Mouse (Mus musculus) intestine, embryonic 15.5 days (tissue): ENCODE results near the gene Arhgef28. TPM values are rescaled to one million over a fixed set of nuclear protein-coding genes. Genes with fewer than 3 reads are reported as not detected.

ENCODE experiments used
- ATAC-seq: fragments of 200-750 bp; cut with Nextera tagmentation; 2 replicates; pipeline ENCODE4 v1.8.0; 2017; ENCODE audit warnings: moderate TSS enrichment, moderate library complexity
- H3K27ac ChIP-seq: fragments of 300-500 bp; sonication (generic); 2 replicates; pipeline ENCODE4 v1.5.1; 2015; ENCODE audit warnings: mild to moderate bottlenecking, inconsistent platforms
- H3K27me3 ChIP-seq: fragments of 300-500 bp; sonication (generic); replicated peaks from 2 replicates; pipeline ENCODE4 v1.6.1; 2015; ENCODE audit warnings: inconsistent platforms
- H3K36me3 ChIP-seq: fragments of 300-500 bp; sonication (generic); 2 replicates; pipeline ENCODE4 v1.6.1; 2015; ENCODE audit warnings: inconsistent platforms
- H3K4me1 ChIP-seq: fragments of 300-500 bp; sonication (generic); replicated peaks from 2 replicates; pipeline ENCODE4 v1.6.1; 2015; ENCODE audit warnings: inconsistent platforms
- H3K4me2 ChIP-seq: fragments of 300-500 bp; sonication (generic); replicated peaks from 2 replicates; pipeline ENCODE4 v1.6.1; 2015; ENCODE audit warnings: mild to moderate bottlenecking, inconsistent platforms
- H3K4me3 ChIP-seq: fragments of 300-500 bp; sonication (generic); replicated peaks from 2 replicates; pipeline ENCODE4 v1.5.1; 2015; ENCODE audit warnings: inconsistent platforms
- H3K9ac ChIP-seq: fragments of 300-500 bp; sonication (generic); 2 replicates; pipeline ENCODE4 v1.6.1; 2015; ENCODE audit warnings: inconsistent platforms
- H3K9me3 ChIP-seq: fragments of 300-500 bp; sonication (generic); 2 replicates; pipeline ENCODE4 v1.6.1; 2016; ENCODE audit warnings: inconsistent platforms
- WGBS: fragments of 180-500 bp; shearing (Covaris S2); methylation state at CpG from one replicate; pipeline ENCODE4 v1.1.7; 2015; 5-methylcytosine and 5-hydroxymethylcytosine counted together
- polyA plus RNA-seq: library from polyadenylated mRNA; unstranded; fragments of >200 nt; fragmentation: Nextera tagmentation; extraction: Ambion mirVana; gene quantifications from 2 replicates; pipeline ENCODE4 v1.2.1, GENCODE M21; 2015

The Arhgef28 gene
- polyA plus RNA-seq, 1 experiment from 2014 or later = 15.6 TPM

- H3K9me3 ChIP-seq = no peaks in the 10 kb centered on the region
- H3K4me2 ChIP-seq = no peak overlapping the region
- H3K36me3 ChIP-seq = no peaks in the 10 kb centered on the region
- peaks cover 6% of the 10 kb centered on the region; the same call in 1 of the 2 replicates for H3K4me1 ChIP-seq
- no peak for ATAC-seq
- H3K9ac ChIP-seq = no peak overlapping the region
- H3K27me3 ChIP-seq = no peaks in the 10 kb centered on the region
- H3K27ac ChIP-seq = no peak overlapping the region
- H3K4me3 ChIP-seq = no peak overlapping the region
- 81% methylated on average over 9 of the region's 9 CpGs for WGBS
Measured at GRCm38 (mm10) chr13:98140626-98141025, 65.6 kb downstream of the Arhgef28 start.

- H3K4me1 ChIP-seq = peaks cover 6% of the 10 kb centered on the region; the same call in 1 of the 2 replicates
- no peak overlapping the region for H3K27ac ChIP-seq
- H3K9me3 ChIP-seq = no peaks in the 10 kb centered on the region
- no peaks in the 10 kb centered on the region for H3K27me3 ChIP-seq
- H3K4me3 ChIP-seq = no peak overlapping the region
- H3K9ac ChIP-seq = no peak overlapping the region
- no peak overlapping the region for H3K4me2 ChIP-seq
- WGBS = 65% methylated on average over 4 of the region's 4 CpGs
- no peak for ATAC-seq
- H3K36me3 ChIP-seq = no peaks in the 10 kb centered on the region
Measured at GRCm38 (mm10) chr13:98138786-98139185, 67.5 kb downstream of the Arhgef28 start.

- Histone ChIP-seq H3K36me3 (no peaks in the 10 kb centered on the region), H3K4me1 (peaks cover 6% of the 10 kb centered on the region; the same call in 1 of the 2 replicates), H3K9ac (no peak overlapping the region), H3K9me3 (no peaks in the 10 kb centered on the region), H3K27me3 (no peaks in the 10 kb centered on the region), H3K4me2 (no peak overlapping the region), H3K27ac (no peak overlapping the region), H3K4me3 (no peak overlapping the region)
- ATAC-seq = no peak
- 50% methylated on average over 12 of the region's 12 CpGs for WGBS
Measured at GRCm38 (mm10) chr13:98135890-98136555, 70.2 kb downstream of the Arhgef28 start.

- no peak overlapping the region for H3K27ac ChIP-seq
- H3K9ac ChIP-seq = no peak overlapping the region
- peaks cover 6% of the 10 kb centered on the region; the same call in 1 of the 2 replicates for H3K4me1 ChIP-seq
- H3K27me3 ChIP-seq = no peaks in the 10 kb centered on the region
- ATAC-seq = no peak
- H3K4me2 ChIP-seq = no peak overlapping the region
- H3K9me3 ChIP-seq = no peaks in the 10 kb centered on the region
- H3K36me3 ChIP-seq = no peaks in the 10 kb centered on the region
- 74% methylated on average over 5 of the region's 5 CpGs for WGBS
- H3K4me3 ChIP-seq = no peak overlapping the region
Measured at GRCm38 (mm10) chr13:98132951-98133350, 73.3 kb downstream of the Arhgef28 start.

GRCm38 (mm10) chr13:98132264-98132663 is 74.0 kb downstream of the Arhgef28 start:
- H3K27me3 ChIP-seq = no peaks in the 10 kb centered on the region
- no peak for ATAC-seq
- no peak overlapping the region for H3K4me3 ChIP-seq
- H3K4me1 ChIP-seq = peaks cover 6% of the 10 kb centered on the region; the same call in 1 of the 2 replicates
- 78% methylated on average over 6 of the region's 6 CpGs for WGBS
- no peaks in the 10 kb centered on the region for H3K36me3 ChIP-seq
- no peak overlapping the region for H3K27ac ChIP-seq
- no peak overlapping the region for H3K9ac ChIP-seq
- H3K9me3 ChIP-seq = no peaks in the 10 kb centered on the region
- H3K4me2 ChIP-seq = no peak overlapping the region

- H3K27ac ChIP-seq = no peak overlapping the region
- peaks cover under 1% of the 10 kb centered on the region; the same call in 1 of the 2 replicates for H3K4me1 ChIP-seq
- no peaks in the 10 kb centered on the region for H3K27me3 ChIP-seq
- H3K36me3 ChIP-seq = no peaks in the 10 kb centered on the region
- WGBS = 56% methylated on average over 5 of the region's 5 CpGs
- no peaks in the 10 kb centered on the region for H3K9me3 ChIP-seq
- no peak overlapping the region for H3K9ac ChIP-seq
- H3K4me3 ChIP-seq = no peak overlapping the region
- no peak for ATAC-seq
- no peak overlapping the region for H3K4me2 ChIP-seq
Measured at GRCm38 (mm10) chr13:98125666-98126065, 80.6 kb downstream of the Arhgef28 start.

GRCm38 (mm10) chr13:98124113-98124745 is 82.0 kb downstream of the Arhgef28 start:
- Histone ChIP-seq H3K27ac (no peak overlapping the region), H3K4me1 (peaks cover 4% of the 10 kb centered on the region; the same call in 1 of the 2 replicates), H3K4me3 (no peak overlapping the region), H3K27me3 (no peaks in the 10 kb centered on the region), H3K9ac (no peak overlapping the region), H3K9me3 (no peaks in the 10 kb centered on the region), H3K36me3 (no peaks in the 10 kb centered on the region), H3K4me2 (no peak overlapping the region; the same call in 1 of the 2 replicates)
- ATAC-seq = peak; percentile 58
- 53% methylated on average over 14 of the region's 14 CpGs for WGBS

GRCm38 (mm10) chr13:98122766-98123165 is 83.5 kb downstream of the Arhgef28 start:
- no peaks in the 10 kb centered on the region for H3K9me3 ChIP-seq
- peaks cover 4% of the 10 kb centered on the region; the same call in 1 of the 2 replicates for H3K4me1 ChIP-seq
- H3K9ac ChIP-seq = no peak overlapping the region
- no peaks in the 10 kb centered on the region for H3K27me3 ChIP-seq
- no peak overlapping the region for H3K27ac ChIP-seq
- 75% methylated on average over 4 of the region's 4 CpGs for whole genome bisulfite sequencing
- H3K36me3 ChIP-seq = no peaks in the 10 kb centered on the region
- no peak overlapping the region for H3K4me3 ChIP-seq
- no peak overlapping the region for H3K4me2 ChIP-seq
- no peak for ATAC-seq

GRCm38 (mm10) chr13:98121993-98122392 is 84.2 kb downstream of the Arhgef28 start:
- ATAC-seq = no peak
- Histone ChIP-seq H3K27me3 (no peaks in the 10 kb centered on the region), H3K4me3 (no peak overlapping the region), H3K36me3 (no peaks in the 10 kb centered on the region), H3K27ac (no peak overlapping the region), H3K9me3 (no peaks in the 10 kb centered on the region), H3K4me2 (no peak overlapping the region), H3K9ac (no peak overlapping the region), H3K4me1 (peaks cover 4% of the 10 kb centered on the region; the same call in 1 of the 2 replicates)
- WGBS = 71% methylated on average over 5 of the region's 5 CpGs

- Histone ChIP-seq H3K4me2 (no peak overlapping the region), H3K36me3 (no peaks in the 10 kb centered on the region), H3K4me1 (peaks cover 4% of the 10 kb centered on the region; the same call in 1 of the 2 replicates), H3K9ac (no peak overlapping the region), H3K9me3 (no peaks in the 10 kb centered on the region), H3K27ac (no peak overlapping the region), H3K4me3 (no peak overlapping the region), H3K27me3 (no peaks in the 10 kb centered on the region)
- 87% methylated on average over 4 of the region's 4 CpGs for WGBS
- no peak for ATAC-seq
Measured at GRCm38 (mm10) chr13:98121124-98121470, 85.1 kb downstream of the Arhgef28 start.

- H3K27me3 ChIP-seq = no peaks in the 10 kb centered on the region
- peaks cover 7% of the 10 kb centered on the region; the same call in 1 of the 2 replicates for H3K4me1 ChIP-seq
- no peak for ATAC-seq
- no peak overlapping the region for H3K9ac ChIP-seq
- H3K4me2 ChIP-seq = no peak overlapping the region
- H3K4me3 ChIP-seq = no peak overlapping the region
- no peaks in the 10 kb centered on the region for H3K36me3 ChIP-seq
- 59% methylated on average over 11 of the region's 11 CpGs for WGBS
- H3K9me3 ChIP-seq = no peaks in the 10 kb centered on the region
- 0 out of 2 replicates have a peak overlapping the region, but pooled peaks have one; percentile 22 for H3K27ac ChIP-seq
Measured at GRCm38 (mm10) chr13:98120356-98121123, 85.7 kb downstream of the Arhgef28 start.

GRCm38 (mm10) chr13:98118291-98118690 is 87.9 kb downstream of the Arhgef28 start:
- Histone ChIP-seq H3K27ac (no peak overlapping the region), H3K36me3 (no peaks in the 10 kb centered on the region), H3K27me3 (no peaks in the 10 kb centered on the region), H3K4me3 (no peak overlapping the region), H3K4me1 (peaks cover 7% of the 10 kb centered on the region; the same call in 1 of the 2 replicates), H3K9me3 (no peaks in the 10 kb centered on the region), H3K9ac (no peak overlapping the region), H3K4me2 (no peak overlapping the region)
- ATAC-seq = no peak
- WGBS = 60% methylated on average over 4 of the region's 4 CpGs
